Mouse (Mus musculus): ENCODE measurements around the gene Mrps24.

Mrps24 gene

DNA sequence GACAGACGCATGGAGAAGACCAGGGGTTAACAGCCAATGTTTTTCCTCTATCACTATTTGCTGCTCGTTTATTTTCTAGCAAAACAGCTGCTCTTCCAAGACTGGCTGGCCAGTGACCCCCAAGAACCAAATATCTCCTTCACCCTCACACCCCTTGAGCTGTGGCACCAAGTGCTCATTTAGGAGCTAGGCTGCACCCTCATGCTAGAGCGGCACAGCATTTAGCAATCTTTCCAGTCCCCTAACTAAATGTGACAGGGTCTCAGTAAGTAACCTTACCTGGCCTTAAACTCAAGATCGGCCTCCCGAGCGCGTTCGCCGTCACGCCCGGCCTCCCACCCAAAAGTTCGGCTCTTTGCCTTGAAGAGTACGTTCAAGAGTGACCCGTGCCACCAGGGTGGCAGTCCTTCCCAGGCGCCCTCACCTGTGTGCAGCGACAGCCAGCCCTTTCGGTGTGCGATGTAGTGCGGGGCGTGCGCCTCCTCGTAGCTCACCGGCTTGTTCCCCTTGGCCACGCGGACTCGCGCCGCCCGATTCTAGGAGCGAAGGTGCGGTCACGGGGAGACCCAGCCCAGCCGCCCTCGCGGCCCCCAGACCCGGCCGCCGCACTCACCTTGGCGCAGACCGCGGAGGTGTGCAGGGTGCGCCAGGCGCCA, 8.5 kb downstream of the Mrps24 start:
- peak in 1 of 2 experiments; percentile 83 for DNase-seq (ENCODE audit: inconsistent age in 2 of 2, low spot score in 1 of 2)

DNA sequence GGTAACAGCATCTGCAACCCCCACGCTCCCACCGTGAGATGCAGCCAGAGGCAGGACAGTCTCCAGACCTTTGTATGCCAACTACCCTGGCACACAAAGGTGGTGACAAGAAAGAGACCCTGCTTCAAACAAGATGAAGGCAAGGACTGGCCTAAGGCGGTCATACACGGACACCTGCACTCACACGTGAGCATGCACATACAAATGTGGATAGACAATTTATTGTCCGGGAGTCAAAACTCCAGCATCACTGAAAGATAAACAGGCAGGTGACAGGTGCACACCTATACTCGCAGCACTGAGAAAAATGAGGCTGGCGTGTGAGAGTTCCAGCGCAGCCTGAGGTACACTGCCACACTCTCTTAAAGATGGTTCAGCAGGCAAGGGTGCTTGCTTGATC, 9.5 kb downstream of the Mrps24 start:
- peak in 1 of 2 experiments; percentile 26 for DNase-seq (ENCODE audit: inconsistent age in 2 of 2, low spot score in 1 of 2)

- DNase-seq (ENCODE audit: inconsistent age in 2 of 2, low spot score in 1 of 2), result no peak
These were observed 12.1 kb downstream of the Mrps24 start for GRCm38 (mm10) chr11:5703341-5703740.

DNA sequence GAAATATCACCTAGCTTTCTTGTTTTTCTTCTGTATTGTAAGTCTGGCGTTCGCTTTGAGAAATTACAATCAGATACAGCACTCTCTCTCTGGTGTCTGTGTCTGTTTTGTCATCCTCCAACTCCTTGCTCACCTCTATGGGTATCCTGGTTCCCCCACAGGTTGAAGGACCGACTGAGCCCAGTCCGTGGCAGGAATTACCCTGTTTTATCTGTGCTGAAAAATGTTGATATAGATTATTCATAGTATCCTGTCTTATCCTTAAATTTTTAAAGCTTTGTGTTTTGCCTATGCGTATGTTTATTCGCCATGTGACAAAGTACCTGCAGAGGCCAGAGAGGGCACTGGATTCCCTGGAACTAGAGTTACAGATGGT, 12.5 kb downstream of the Mrps24 start:
- DNase-seq (ENCODE audit: inconsistent age in 2 of 2, low spot score in 1 of 2), result peak in 1 of 2 experiments; percentile 24

GRCm38 (mm10) chr11:5702271-5702956, 13.1 kb downstream of the Mrps24 start:
- DNase-seq (ENCODE audit: inconsistent age in 2 of 2, low spot score in 1 of 2), result peak in 1 of 2 experiments; percentile 69

DNA sequence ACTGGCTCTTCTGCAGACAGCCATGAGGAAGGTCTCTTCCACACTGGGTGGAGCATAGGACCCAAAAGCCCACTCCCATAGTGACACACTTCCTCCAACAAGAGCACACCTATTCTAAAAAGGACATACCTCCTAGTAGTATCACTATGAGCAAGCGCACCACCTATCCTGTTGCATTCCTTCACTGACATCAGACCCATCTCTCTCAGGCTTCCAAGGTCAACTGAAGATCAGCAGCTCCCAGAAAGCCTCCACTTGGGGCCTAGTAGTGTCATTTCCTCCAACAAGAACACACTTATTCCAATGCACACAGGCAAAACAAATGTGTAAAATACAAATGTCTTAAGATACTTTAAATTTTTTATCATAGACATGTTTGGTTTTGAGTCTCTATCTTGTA, 13.7 kb downstream of the Mrps24 start:
- DNase-seq (ENCODE audit: inconsistent age in 2 of 2, low spot score in 1 of 2), result peak in 1 of 2 experiments; percentile 32

DNA sequence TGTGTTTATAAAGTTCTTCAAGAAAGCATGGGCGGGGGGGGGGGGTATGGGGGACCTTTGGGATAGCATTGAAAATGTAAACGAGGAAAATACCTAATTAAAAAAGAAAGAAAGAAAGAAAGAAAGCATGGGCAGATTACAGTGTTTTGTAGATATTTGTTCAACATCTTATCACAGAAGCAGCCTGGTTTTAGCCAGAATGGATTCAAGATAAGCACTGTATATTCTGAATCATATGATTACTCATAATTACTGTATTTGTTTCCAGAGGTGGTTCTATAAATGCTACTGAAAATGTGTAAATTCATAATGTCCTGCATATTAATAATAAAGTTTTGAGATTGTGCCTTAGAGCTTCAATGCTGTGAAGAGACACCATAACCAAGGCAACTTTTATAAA, 14.2 kb downstream of the Mrps24 start:
- DNase-seq (ENCODE audit: inconsistent age in 2 of 2, low spot score in 1 of 2), result no peak

- peak in 1 of 2 experiments; percentile 81 for DNase-seq (ENCODE audit: inconsistent age in 2 of 2, low spot score in 1 of 2)
These were observed 14.7 kb downstream of the Mrps24 start for GRCm38 (mm10) chr11:5700808-5701207.

GRCm38 (mm10) chr11:5691775-5692174, 23.7 kb downstream of the Mrps24 start:
- peak; percentile 44 to 77 for DNase-seq (ENCODE audit: inconsistent age in 2 of 2, low spot score in 1 of 2)

- DNase-seq (ENCODE audit: inconsistent age in 2 of 2, low spot score in 1 of 2), result no peak
These were observed 31.2 kb downstream of the Mrps24 start for GRCm38 (mm10) chr11:5684283-5684682.

GRCm38 (mm10) chr11:5682541-5682940, 32.9 kb downstream of the Mrps24 start:
- DNase-seq (ENCODE audit: inconsistent age in 2 of 2, low spot score in 1 of 2), result peak; percentile 71 to 85
